Comparison of ENCODE assay signal across 21 mouse cellular contexts in genomic region chr13:26153093-26153492, GRCm38 (mm10).
DNase-seq lines count a peak whose midpoint lies in the region; ATAC-seq lines count a peak whose summit lies in the region.
"Had no signal": no experiment of that assay in that cellular context is flagged by ENCODE, and none has a peak within 500 bp of the region (broad histone marks: within the 10 kb centered on the region; RNA-seq: fewer than 3 reads in every experiment).

No protein-coding gene starts in this region.

- peak overlapping the region; percentile 59 for H3K27ac ChIP-seq in hindbrain, embryonic 10.5 days
- H3K27ac ChIP-seq in hindbrain, embryonic 16.5 days (ENCODE audit: low read depth, low read length): no peak overlapping the region
- H3K27ac ChIP-seq in forebrain, embryonic 12.5 days: peak overlapping the region; percentile 44; the same call in 1 of the 2 replicates
- H3K27ac ChIP-seq in forebrain, embryonic 16.5 days (ENCODE audit: low read length): peak overlapping the region; percentile 70
- H3K27ac ChIP-seq: embryonic facial prominence, embryonic 13.5 days; gastrocnemius, adult 2 months; heart, embryonic 10.5 days; hindbrain, embryonic 13.5 days; intestine, embryonic 15.5 days had no signal

- H3K36me3 ChIP-seq in hindbrain, embryonic 10.5 days: no peaks in the 10 kb centered on the region
- H3K36me3 ChIP-seq in hindbrain, embryonic 16.5 days (ENCODE audit: control insufficient read depth, insufficient read depth, low read length): no peaks in the 10 kb centered on the region
- H3K36me3 ChIP-seq in forebrain, embryonic 12.5 days (replicated peaks): no peaks in the 10 kb centered on the region
- H3K36me3 ChIP-seq in forebrain, embryonic 16.5 days (ENCODE audit: control insufficient read depth, insufficient read depth): no peaks in the 10 kb centered on the region
- H3K36me3 ChIP-seq: embryonic facial prominence, embryonic 13.5 days; heart, embryonic 10.5 days; hindbrain, embryonic 13.5 days; intestine, embryonic 15.5 days had no signal

- no peak overlapping the region for H3K4me3 ChIP-seq in hindbrain, embryonic 10.5 days
- no peak overlapping the region for H3K4me3 ChIP-seq in hindbrain, embryonic 16.5 days (ENCODE audit: low read length)
- H3K4me3 ChIP-seq in forebrain, embryonic 12.5 days (replicated peaks): no peak overlapping the region
- no peak overlapping the region for H3K4me3 ChIP-seq in forebrain, embryonic 16.5 days (replicated peaks; ENCODE audit: low read length)
- H3K4me3 ChIP-seq: embryonic facial prominence, embryonic 13.5 days; gastrocnemius, adult 2 months; heart, embryonic 10.5 days; hindbrain, embryonic 13.5 days; intestine, embryonic 15.5 days had no signal

- WGBS in hindbrain, embryonic 10.5 days: 89% methylated on average over 2 of the region's 2 CpGs
- WGBS in hindbrain, embryonic 16.5 days: 85% methylated on average over 2 of the region's 2 CpGs
- WGBS in forebrain, embryonic 12.5 days: 90% methylated on average over 2 of the region's 2 CpGs
- 84% methylated on average over 2 of the region's 2 CpGs for WGBS in forebrain, embryonic 16.5 days

- DNase-seq in hindbrain, embryonic 10.5 days (ENCODE audit: low spot score): no peak
- peak; percentile 21 for DNase-seq in R1 (ENCODE audit: low read depth, low spot score)
- DNase-seq in ovary, postnatal 10 days (ENCODE audit: low spot score): no peak
- no peak for DNase-seq in heart, adult 11 months
- DNase-seq: adrenal gland, postnatal 14 days; cerebellum, adult 18-20 months; cerebellum, adult 9-11 months; cerebellum, postnatal 36 days; gastrocnemius, adult 2 months; gastrocnemius, postnatal 25 days; heart, adult 18-20 months; heart, postnatal 10 days; heart, postnatal 4 days had no signal

- H3K9me3 ChIP-seq in hindbrain, embryonic 10.5 days: no peaks in the 10 kb centered on the region
- no peaks in the 10 kb centered on the region for H3K9me3 ChIP-seq in hindbrain, embryonic 16.5 days (ENCODE audit: control insufficient read depth, low read length)
- no peaks in the 10 kb centered on the region for H3K9me3 ChIP-seq in forebrain, embryonic 12.5 days
- no peaks in the 10 kb centered on the region for H3K9me3 ChIP-seq in forebrain, embryonic 16.5 days (ENCODE audit: control insufficient read depth, low read length)
- H3K9me3 ChIP-seq: embryonic facial prominence, embryonic 13.5 days; heart, embryonic 10.5 days; hindbrain, embryonic 13.5 days; intestine, embryonic 15.5 days had no signal

- ATAC-seq in hindbrain, embryonic 16.5 days: no peak
- no peak for ATAC-seq in forebrain, embryonic 12.5 days (ENCODE audit: low FRiP score)
- no peak for ATAC-seq in forebrain, embryonic 16.5 days
- ATAC-seq: activated CD4-positive, CD25-positive, alpha-beta regulatory T cell, adult 4 months; intestine, embryonic 15.5 days had no signal

- H3K9ac ChIP-seq in hindbrain, embryonic 16.5 days (ENCODE audit: low read depth, low read length): no peak overlapping the region
- no peak overlapping the region for H3K9ac ChIP-seq in forebrain, embryonic 12.5 days
- no peak overlapping the region for H3K9ac ChIP-seq in forebrain, embryonic 16.5 days (replicated peaks; ENCODE audit: low read depth, low read length)
- H3K9ac ChIP-seq: embryonic facial prominence, embryonic 13.5 days; hindbrain, embryonic 13.5 days; intestine, embryonic 15.5 days had no signal

- peaks cover 8% of the 10 kb centered on the region; the same call in 1 of the 2 replicates for H3K27me3 ChIP-seq in hindbrain, embryonic 10.5 days (ENCODE audit: insufficient read depth, poor library complexity, severe bottlenecking)
- no peaks in the 10 kb centered on the region for H3K27me3 ChIP-seq in hindbrain, embryonic 16.5 days (replicated peaks; ENCODE audit: control insufficient read depth, insufficient read depth, low read length)
- no peaks in the 10 kb centered on the region for H3K27me3 ChIP-seq in forebrain, embryonic 12.5 days
- H3K27me3 ChIP-seq in forebrain, embryonic 16.5 days (replicated peaks; ENCODE audit: control insufficient read depth, insufficient read depth, low read length): no peaks in the 10 kb centered on the region
- H3K27me3 ChIP-seq: embryonic facial prominence, embryonic 13.5 days; hindbrain, embryonic 13.5 days; intestine, embryonic 15.5 days had no signal

- H3K4me1 ChIP-seq in hindbrain, embryonic 10.5 days (replicated peaks): peaks cover 45% of the 10 kb centered on the region
- H3K4me1 ChIP-seq in hindbrain, embryonic 16.5 days (ENCODE audit: control insufficient read depth, insufficient read depth, low read depth, low read length): peaks cover 7% of the 10 kb centered on the region
- peaks cover 32% of the 10 kb centered on the region for H3K4me1 ChIP-seq in forebrain, embryonic 12.5 days
- peaks cover 11% of the 10 kb centered on the region for H3K4me1 ChIP-seq in forebrain, embryonic 16.5 days (replicated peaks; ENCODE audit: control insufficient read depth, insufficient read depth, low read length)

- no peak overlapping the region for H3K4me2 ChIP-seq in hindbrain, embryonic 16.5 days (ENCODE audit: low read length)
- H3K4me2 ChIP-seq in forebrain, embryonic 12.5 days: no peak overlapping the region
- no peak overlapping the region for H3K4me2 ChIP-seq in forebrain, embryonic 16.5 days (ENCODE audit: low read length)
- H3K4me2 ChIP-seq: embryonic facial prominence, embryonic 13.5 days; hindbrain, embryonic 13.5 days; intestine, embryonic 15.5 days had no signal
